Mouse (Mus musculus): ENCODE results near the gene 4930455H04Rik. TPM values are rescaled to one million over a fixed set of nuclear protein-coding genes. Genes with fewer than 3 reads are reported as not detected.
A peak's percentile ranks its signal among the peaks of the same experiment; 100 is the strongest.

The 4930455H04Rik gene
- total and polyA plus RNA-seq, 2 experiments, result 0.09 TPM; not detected in 1

GRCm38 (mm10) chr3:116940804-116941558 lies 27.1 kb upstream of the 4930455H04Rik start:
- peak overlapping the region; percentile 51 for H3K27ac ChIP-seq (replicated peaks; ENCODE audit: insufficient read depth, low read depth, low read length)
- no peak overlapping the region for H3K4me3 ChIP-seq (ENCODE audit: insufficient read depth, low read depth, low read length)
- H3K27me3 ChIP-seq (ENCODE audit: control insufficient read depth, insufficient read depth, low read length), result no peaks in the 10 kb centered on the region
- WGBS, result 78% methylated on average over 10 of the region's 10 CpGs
- peaks cover 12% of the 10 kb centered on the region for H3K4me1 ChIP-seq (ENCODE audit: control insufficient read depth, insufficient read depth, low read length)
- no peak overlapping the region for H3K9ac ChIP-seq (ENCODE audit: low read depth, low read length)
- TF ChIP-seq CTCF (IDR thresholded peaks at IDR 0.05; ENCODE audit: low read depth, low read length), result no peak
- TF ChIP-seq POLR2A (IDR thresholded peaks at IDR 0.05; ENCODE audit: extremely low read depth, insufficient read depth, low read length), result no peak
- H3K36me3 ChIP-seq (ENCODE audit: control insufficient read depth, insufficient read depth, low read length), result peaks cover 44% of the 10 kb centered on the region
- peaks cover 3% of the 10 kb centered on the region; the same call in 1 of the 2 replicates for H3K79me2 ChIP-seq (ENCODE audit: control insufficient read depth, insufficient read depth, low read length)
- no peak for DNase-seq (ENCODE audit: extremely low read depth, low read depth, low spot score)

- peak; percentile 84 for DNase-seq (ENCODE audit: extremely low read depth, low read depth, low spot score)
- Histone ChIP-seq H3K36me3 (ENCODE audit: control insufficient read depth, insufficient read depth, low read length) (peaks cover 50% of the 10 kb centered on the region), H3K27me3 (ENCODE audit: control insufficient read depth, insufficient read depth, low read length) (no peaks in the 10 kb centered on the region), H3K4me3 (ENCODE audit: insufficient read depth, low read depth, low read length) (no peak overlapping the region), H3K9ac (ENCODE audit: low read depth, low read length) (no peak overlapping the region), H3K27ac (replicated peaks; ENCODE audit: insufficient read depth, low read depth, low read length) (peak overlapping the region; percentile 51; the same call in 1 of the 2 replicates), H3K4me1 (ENCODE audit: control insufficient read depth, insufficient read depth, low read length) (peaks cover 10% of the 10 kb centered on the region), H3K79me2 (ENCODE audit: control insufficient read depth, insufficient read depth, low read length) (peaks cover 3% of the 10 kb centered on the region; the same call in 1 of the 2 replicates)
- WGBS, result 26% methylated on average over 1 of the region's 1 CpGs
- TF ChIP-seq CTCF (IDR thresholded peaks at IDR 0.05; ENCODE audit: low read depth, low read length), result no peak
- TF ChIP-seq POLR2A (IDR thresholded peaks at IDR 0.05; ENCODE audit: extremely low read depth, insufficient read depth, low read length), result no peak
Measured at GRCm38 (mm10) chr3:116941559-116942117, 26.4 kb upstream of the 4930455H04Rik start.

GRCm38 (mm10) chr3:116942751-116943150 lies 25.3 kb upstream of the 4930455H04Rik start:
- Histone ChIP-seq H3K36me3 (ENCODE audit: control insufficient read depth, insufficient read depth, low read length) (peaks cover 50% of the 10 kb centered on the region), H3K27me3 (ENCODE audit: control insufficient read depth, insufficient read depth, low read length) (no peaks in the 10 kb centered on the region), H3K9ac (ENCODE audit: low read depth, low read length) (no peak overlapping the region), H3K27ac (replicated peaks; ENCODE audit: insufficient read depth, low read depth, low read length) (no peak overlapping the region), H3K4me3 (ENCODE audit: insufficient read depth, low read depth, low read length) (no peak overlapping the region), H3K4me1 (ENCODE audit: control insufficient read depth, insufficient read depth, low read length) (peaks cover 8% of the 10 kb centered on the region), H3K79me2 (ENCODE audit: control insufficient read depth, insufficient read depth, low read length) (peaks cover 3% of the 10 kb centered on the region; the same call in 1 of the 2 replicates)
- 83% methylated on average over 6 of the region's 6 CpGs for WGBS
- no peak for TF ChIP-seq POLR2A (IDR thresholded peaks at IDR 0.05; ENCODE audit: extremely low read depth, insufficient read depth, low read length)
- no peak for TF ChIP-seq CTCF (IDR thresholded peaks at IDR 0.05; ENCODE audit: low read depth, low read length)
- no peak for DNase-seq (ENCODE audit: extremely low read depth, low read depth, low spot score)

- H3K27ac ChIP-seq (replicated peaks; ENCODE audit: insufficient read depth, low read depth, low read length), result no peak overlapping the region
- H3K4me3 ChIP-seq (ENCODE audit: insufficient read depth, low read depth, low read length), result no peak overlapping the region
- 83% methylated on average over 4 of the region's 4 CpGs for WGBS
- H3K4me1 ChIP-seq (ENCODE audit: control insufficient read depth, insufficient read depth, low read length), result peaks cover 8% of the 10 kb centered on the region
- peaks cover 51% of the 10 kb centered on the region for H3K36me3 ChIP-seq (ENCODE audit: control insufficient read depth, insufficient read depth, low read length)
- TF ChIP-seq POLR2A (IDR thresholded peaks at IDR 0.05; ENCODE audit: extremely low read depth, insufficient read depth, low read length) (no peak), CTCF (IDR thresholded peaks at IDR 0.05; ENCODE audit: low read depth, low read length) (no peak)
- no peaks in the 10 kb centered on the region for H3K27me3 ChIP-seq (ENCODE audit: control insufficient read depth, insufficient read depth, low read length)
- DNase-seq (ENCODE audit: extremely low read depth, low read depth, low spot score), result no peak
- H3K9ac ChIP-seq (ENCODE audit: low read depth, low read length), result no peak overlapping the region
- peaks cover 3% of the 10 kb centered on the region; the same call in 1 of the 2 replicates for H3K79me2 ChIP-seq (ENCODE audit: control insufficient read depth, insufficient read depth, low read length)
Measured at GRCm38 (mm10) chr3:116943422-116943821, 24.6 kb upstream of the 4930455H04Rik start.

- Histone ChIP-seq H3K9ac (ENCODE audit: low read depth, low read length) (no peak overlapping the region), H3K27ac (replicated peaks; ENCODE audit: insufficient read depth, low read depth, low read length) (no peak overlapping the region)
- DNase-seq (ENCODE audit: extremely low read depth, low read depth, low spot score), result no peak
Measured at GRCm38 (mm10) chr3:116946476-116946875, 21.6 kb upstream of the 4930455H04Rik start.

More at GRCm38 (mm10) chr3:116946476-116946875, 21.6 kb upstream of the 4930455H04Rik start:
- H3K79me2 ChIP-seq (ENCODE audit: control insufficient read depth, insufficient read depth, low read length), result peaks cover 6% of the 10 kb centered on the region; the same call in 1 of the 2 replicates
- peaks cover 9% of the 10 kb centered on the region; the same call in 1 of the 2 replicates for H3K4me1 ChIP-seq (ENCODE audit: control insufficient read depth, insufficient read depth, low read length)
- no peak overlapping the region for H3K4me3 ChIP-seq (ENCODE audit: insufficient read depth, low read depth, low read length)
- no peaks in the 10 kb centered on the region for H3K27me3 ChIP-seq (ENCODE audit: control insufficient read depth, insufficient read depth, low read length)
- WGBS, result 89% methylated on average over 4 of the region's 4 CpGs
- peaks cover 40% of the 10 kb centered on the region for H3K36me3 ChIP-seq (ENCODE audit: control insufficient read depth, insufficient read depth, low read length)
- TF ChIP-seq CTCF (IDR thresholded peaks at IDR 0.05; ENCODE audit: low read depth, low read length) (no peak), POLR2A (IDR thresholded peaks at IDR 0.05; ENCODE audit: extremely low read depth, insufficient read depth, low read length) (no peak)

Measured in liver, adult 2 months (tissue).